Mouse (Mus musculus): Measurements from ENCODE around the gene Mab21l3. TPM values are rescaled to one million over a fixed set of nuclear protein-coding genes. Genes with fewer than 3 reads are reported as not detected.

The Mab21l3 gene
- total RNA-seq (2021), result 1 to 10 TPM; 1.0 to 1.1 TPM
- long read RNA-seq, experiment 1, result 0 reads
- long read RNA-seq, experiment 2, result 0 reads

DNA sequence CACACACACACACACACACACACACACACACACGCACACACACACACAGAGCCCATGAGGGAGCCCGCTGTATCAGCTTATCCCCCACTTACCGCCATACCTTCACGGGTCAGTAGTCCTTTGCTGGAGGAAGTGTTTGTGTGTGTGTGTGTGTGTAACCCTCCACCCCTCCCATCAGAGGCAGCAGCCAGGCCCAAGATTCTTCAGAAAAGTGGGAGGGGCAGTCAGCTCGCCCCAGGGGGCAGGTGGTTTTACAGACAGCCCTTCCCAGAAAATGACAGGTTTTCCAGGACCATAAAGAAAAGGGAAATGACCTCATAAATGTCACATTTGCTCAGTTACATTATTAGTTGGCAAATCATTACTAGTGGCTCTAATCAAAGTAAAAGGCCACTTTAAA, at the start of gene Mab21l3:
Gene Mab21l3 (minus strand): TSS at position 144 of the 400 bp plus-strand sequence.
- no peak for DNase-seq (ENCODE audit: low spot score in 2 of 2)

DNA sequence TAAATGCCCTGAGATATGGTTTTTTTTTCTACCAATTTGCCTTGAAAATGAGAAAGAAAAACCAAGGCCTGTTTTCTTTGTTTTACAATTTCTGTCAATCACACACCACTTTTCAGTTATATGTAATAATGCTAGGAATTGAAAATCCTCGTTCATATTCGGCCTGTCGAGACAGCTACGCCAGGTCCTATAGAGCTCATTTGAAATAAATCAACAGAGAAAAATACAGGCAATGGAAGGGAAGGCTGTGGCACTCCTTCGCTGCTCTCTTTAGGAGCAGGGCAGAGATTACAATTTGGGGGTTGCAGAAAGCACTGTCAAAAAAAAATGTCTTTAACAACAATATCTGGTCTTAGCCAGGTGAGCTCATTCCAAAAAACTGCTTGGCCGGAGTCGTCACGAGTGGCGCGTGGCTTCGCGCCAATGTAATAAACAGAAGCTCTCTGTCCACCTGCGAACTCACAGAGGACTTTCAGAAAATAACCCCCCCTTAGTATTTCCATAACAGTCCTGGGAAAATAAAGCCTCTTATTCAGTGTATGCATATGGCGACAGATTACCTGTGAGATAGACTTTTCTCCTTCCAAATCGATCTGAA, 48.7 kb upstream of the Mab21l3 start:
- no peak for DNase-seq (ENCODE audit: low spot score in 2 of 2)

DNA sequence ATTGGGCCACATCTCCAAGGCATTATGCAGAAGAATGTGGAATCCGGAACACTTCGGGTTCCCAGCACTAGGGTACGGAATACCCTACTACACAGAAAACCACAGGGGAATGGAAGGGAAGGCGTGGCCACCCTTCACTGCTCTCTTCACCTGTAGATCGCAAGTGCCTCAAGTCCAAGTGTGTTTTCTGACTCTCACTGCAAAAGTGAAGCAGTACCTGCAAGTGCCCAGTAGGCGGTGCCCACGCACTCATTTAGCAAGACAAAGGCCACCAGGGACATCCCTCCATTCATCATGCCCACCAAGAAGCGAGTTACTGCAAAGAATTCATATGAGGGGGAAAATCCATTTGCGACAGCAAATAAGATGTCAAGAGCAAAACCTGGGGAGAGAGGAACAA, 48.1 kb upstream of the Mab21l3 start:
- peak; percentile 18 to 58 for DNase-seq (ENCODE audit: low spot score in 2 of 2)

DNA sequence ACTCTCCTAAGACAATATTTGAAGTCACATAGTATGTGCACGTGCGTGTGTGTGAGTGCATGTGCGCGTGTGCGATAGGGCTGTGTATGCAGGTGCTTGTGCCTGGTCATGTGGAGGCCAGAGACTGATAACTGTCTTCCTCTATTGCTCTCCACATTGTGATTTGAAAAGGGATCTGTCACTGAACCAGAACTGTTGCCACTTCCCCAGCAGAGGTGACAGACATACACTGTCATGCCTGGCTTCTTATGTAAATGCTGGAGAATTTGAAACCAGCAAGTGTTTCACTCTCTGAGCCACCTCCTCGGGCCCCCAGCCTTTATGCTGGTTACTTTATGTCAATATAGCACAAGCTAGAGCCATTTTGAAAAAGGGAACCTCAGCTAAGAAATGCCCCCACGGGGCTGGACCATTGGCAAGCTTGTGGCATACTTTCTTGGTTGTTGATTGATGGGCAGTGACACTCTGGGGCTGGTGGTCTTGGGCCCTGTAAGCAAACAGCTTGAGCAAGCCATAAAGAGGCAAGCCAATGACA, 46.7 kb upstream of the Mab21l3 start:
- DNase-seq (ENCODE audit: low spot score in 2 of 2), result no peak

DNA sequence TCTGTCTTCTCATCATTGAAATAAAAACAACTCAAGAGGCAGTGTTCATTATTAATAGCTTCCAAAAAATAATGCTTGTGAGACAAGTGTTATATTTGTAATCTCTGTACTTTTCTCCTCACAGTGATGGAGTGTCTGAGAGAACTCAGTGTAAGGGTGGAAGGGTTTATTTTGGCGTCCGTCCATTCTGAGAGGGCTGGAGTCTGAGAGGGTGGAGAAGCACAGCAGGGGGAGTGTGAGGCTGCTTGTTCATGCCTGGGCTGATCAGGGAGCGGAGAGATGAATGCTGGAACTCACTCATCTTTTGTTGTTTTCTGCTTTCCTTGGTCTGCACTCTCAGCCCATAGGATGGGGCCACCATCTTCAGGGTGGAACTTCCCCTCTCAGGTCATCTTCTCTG, 36.8 kb upstream of the Mab21l3 start:
- DNase-seq (ENCODE audit: low spot score in 2 of 2), result no peak

DNA sequence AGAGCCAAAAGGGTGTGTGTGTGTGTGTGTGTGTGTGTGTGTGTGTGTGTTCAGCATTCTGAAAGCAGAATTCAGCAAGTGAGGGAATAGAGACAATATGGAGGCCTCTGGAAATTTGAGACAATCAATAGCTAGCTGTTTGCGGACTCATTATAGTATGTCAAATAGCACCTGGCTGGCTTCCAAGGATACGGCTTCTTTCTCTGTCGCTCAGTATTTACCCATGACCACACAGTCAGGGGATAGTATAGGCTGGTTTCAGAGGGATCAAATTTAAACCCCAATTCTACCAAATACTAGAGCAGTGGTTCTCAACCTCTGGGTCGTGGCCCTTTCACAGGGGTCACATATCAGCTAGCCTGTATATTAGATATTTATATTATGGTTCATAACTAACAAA, 36.3 kb upstream of the Mab21l3 start:
- DNase-seq (ENCODE audit: low spot score in 2 of 2), result no peak

DNA sequence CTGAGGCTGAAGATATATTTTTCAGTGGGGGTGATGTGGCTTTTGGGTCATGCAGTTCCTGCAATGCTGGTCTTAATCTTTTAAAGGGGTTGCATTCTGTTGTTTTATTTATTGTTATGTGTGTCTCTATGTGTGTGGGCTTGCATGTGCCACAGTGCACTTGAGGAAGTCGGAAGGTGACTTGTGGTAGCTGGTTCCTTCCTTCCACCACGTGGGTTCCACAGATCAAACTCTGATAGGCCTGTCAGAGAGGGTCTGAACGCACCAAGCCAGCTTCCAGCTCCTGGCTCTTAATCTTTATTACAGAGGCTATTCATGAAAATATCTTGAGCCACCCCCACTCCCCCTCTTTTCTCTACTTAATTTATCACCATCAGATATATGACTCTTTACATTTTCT, 35.1 kb upstream of the Mab21l3 start:
- DNase-seq (ENCODE audit: low spot score in 2 of 2), result no peak

DNA sequence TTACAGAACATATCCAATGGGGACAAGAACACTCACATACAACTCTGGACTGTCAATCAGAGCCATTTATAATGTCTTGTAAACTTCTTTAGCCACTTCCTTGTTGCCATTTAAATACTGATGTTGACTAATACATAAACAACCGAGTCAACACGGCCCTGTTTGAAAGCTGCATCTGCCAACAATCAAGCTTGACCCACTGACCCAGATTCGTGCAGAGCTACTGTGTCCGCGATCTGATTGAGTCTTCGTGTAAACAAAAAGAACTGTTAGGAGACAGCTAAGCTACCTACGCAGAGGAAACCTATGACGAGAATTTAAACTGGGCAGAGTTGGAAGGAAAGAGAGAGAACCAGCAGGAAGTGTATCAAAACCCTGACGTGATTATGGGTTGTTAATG, 33.0 kb upstream of the Mab21l3 start:
- no peak for DNase-seq (ENCODE audit: low spot score in 2 of 2)

DNA sequence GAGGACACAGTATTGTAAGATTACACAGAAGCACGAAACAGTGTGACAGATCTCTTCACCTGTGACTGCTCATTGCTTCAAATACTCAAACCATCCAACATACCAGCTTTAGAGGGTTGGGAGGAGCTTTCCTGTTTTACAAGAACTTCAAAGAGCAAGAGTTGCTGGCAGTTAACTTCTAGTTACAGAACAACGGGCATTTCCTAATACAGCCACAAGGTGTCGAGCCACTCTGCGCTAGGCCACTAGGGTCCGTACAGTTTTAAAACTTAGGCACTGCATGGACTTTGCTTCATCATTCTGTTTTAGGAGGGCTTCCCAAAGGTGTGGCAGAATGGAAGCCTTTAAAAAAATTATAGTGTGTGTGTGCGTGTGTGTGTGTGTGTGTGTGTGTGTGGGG, 32.1 kb upstream of the Mab21l3 start:
- DNase-seq (ENCODE audit: low spot score in 2 of 2), result no peak

DNA sequence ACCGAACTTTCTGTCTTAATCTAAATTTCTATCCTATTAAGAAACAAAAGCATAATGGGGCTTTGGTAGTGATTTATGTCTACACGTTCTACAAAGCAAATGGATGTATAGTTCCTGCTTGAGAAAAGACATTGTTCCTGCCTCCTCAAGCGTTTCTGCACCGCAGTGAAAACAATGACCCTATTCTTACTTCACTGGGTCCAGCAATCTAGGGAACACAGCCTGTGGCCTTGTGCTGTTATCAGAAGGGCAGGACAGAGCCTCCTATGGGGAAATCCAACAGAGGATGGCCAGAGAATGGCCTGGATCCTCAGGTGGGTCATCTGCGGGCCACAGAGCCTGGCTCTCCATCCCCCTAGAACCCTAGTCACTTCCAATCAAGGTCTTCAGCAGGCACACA, 29.4 kb upstream of the Mab21l3 start:
- no peak for DNase-seq (ENCODE audit: low spot score in 2 of 2)

DNA sequence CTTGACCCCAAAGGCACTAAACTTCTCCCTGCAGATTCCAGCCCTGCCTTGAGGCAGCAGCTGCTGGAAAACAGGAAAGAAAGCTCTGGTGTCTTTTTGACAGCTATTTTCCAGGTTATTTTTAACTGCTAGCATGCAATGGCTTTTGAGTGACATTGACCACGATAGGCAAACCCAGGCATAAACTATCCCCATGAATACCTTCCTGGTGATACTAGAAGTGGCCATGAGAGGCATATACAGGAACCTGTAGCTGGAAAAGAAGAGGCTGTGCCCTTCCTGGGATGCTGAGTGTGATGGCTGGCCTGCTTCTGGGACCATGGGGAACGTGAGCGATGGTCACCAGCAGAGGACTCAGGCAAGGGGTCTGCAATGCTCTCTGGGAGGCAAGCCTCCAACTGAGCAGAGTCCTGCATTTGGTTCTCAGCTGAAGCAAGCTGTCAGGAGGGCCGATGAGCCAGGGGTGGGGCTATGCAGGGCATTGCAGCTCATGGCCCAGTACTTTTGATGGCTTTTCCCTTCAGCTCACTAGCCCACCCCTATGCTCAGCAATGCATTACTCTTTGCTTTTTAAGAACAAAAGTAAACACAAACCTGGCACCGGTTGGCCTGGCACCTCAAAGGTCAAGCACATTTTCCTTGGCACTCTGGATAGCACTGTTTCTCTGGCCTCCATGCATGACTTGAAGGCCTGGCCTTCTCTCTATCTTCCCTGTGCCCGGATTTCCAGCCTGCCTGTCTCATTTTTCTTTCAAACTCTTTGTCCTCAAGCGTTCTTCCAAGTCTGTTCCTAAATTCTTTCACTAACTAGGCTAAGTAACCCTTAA, 27.9 kb upstream of the Mab21l3 start:
- DNase-seq (ENCODE audit: low spot score in 2 of 2), result no peak

DNA sequence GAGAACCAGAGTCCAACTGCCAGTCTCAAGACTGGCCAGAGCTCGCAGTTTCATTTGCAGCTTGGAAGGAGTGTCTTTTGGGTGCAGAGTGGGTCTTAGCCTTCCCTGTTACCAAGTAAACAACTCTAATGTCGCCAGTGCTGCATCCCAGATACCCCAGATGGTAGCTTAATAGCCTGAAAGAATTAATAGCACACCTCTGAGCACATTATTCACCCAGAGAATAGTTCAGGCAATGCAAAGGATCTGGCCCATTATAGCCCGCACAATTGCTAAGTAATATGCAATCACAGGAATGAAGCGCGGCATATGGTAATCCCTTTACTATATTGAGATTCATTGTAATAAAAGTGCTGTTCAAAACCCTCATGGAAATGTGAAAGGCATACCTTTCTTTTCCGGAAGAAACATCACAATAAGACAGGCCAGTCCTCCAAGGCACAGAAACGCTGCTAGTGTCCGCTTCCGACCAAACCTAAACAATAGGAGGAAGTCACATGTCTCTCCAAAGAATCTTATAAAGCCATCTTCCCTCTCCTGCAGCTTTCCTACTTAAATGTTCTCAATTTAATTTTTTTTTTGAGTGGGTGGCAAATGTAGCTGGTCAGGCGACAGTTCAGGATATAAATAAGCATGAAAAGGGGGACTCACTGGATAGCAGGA, 26.6 kb upstream of the Mab21l3 start:
- no peak for DNase-seq (ENCODE audit: low spot score in 2 of 2)

DNA sequence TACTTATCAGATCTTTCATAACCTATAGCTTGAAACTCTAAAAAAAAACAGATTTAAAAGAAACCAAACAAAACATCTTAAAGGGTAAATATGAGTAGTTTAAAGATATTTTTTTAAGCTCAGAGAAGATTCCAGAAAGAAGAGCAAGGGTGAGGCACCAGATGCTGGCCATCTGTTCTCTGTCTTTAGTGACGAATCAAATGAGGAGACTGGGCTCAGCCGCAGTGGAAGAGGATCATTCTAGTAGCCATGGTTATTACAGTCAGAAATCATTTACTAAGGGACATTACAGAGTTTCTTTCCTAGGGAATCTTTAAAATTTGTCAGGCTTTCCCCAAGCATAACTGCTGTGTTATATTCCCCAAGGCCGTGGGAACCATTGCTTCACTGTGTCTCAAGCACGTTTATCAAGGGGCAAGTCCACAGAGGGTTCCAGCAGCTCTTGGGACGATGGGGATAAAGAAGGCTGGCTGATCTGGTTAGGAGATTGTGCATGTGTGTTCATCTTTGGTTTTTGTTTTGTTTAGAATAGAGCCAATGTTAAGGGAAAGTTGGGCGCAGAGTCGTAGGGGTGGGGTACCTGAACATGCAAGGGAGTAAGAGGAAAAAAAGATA, 24.4 kb upstream of the Mab21l3 start:
- DNase-seq (ENCODE audit: low spot score in 2 of 2), result no peak

DNA sequence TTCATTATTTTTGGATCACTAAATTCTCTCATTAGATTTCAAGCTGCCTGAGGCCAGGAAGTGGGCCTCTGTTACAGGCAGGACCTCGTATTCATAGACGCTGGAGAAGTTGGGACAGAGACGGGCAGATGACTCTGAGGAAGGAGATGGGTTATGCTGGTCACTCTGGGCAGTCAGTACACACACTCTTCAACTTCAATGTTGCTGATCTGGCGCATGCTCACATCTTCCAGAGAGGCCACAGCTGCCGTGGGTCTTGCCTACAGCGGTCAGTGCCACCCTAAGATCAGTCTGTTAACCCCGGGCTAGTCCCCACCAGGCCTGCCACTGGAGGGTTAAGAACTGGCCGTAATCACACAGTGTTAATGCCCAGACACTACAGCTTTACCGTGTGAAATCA, 23.2 kb upstream of the Mab21l3 start:
- DNase-seq (ENCODE audit: low spot score in 2 of 2), result no peak

DNA sequence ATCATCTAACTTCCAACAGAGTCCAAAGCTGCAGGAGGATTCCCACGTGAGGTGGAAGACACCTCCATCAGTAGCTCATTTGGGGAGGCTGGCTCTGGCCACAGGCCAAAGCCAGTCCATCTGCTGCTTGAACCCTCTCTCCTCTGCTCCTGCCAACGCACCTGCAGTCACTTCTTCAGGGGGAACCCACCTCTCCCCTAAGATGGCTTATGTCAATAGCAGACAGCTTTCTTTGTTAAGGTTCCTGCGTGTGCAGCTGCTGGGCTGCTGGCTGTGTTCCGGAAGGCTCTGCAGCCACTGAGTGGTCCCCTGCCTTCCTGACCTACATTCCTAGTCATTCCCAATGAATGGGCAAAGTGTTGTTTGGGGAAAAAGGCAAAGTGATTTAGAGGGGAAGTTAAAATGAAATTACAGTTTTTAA, 18.3 kb upstream of the Mab21l3 start:
- DNase-seq (ENCODE audit: low spot score in 2 of 2), result no peak

DNA sequence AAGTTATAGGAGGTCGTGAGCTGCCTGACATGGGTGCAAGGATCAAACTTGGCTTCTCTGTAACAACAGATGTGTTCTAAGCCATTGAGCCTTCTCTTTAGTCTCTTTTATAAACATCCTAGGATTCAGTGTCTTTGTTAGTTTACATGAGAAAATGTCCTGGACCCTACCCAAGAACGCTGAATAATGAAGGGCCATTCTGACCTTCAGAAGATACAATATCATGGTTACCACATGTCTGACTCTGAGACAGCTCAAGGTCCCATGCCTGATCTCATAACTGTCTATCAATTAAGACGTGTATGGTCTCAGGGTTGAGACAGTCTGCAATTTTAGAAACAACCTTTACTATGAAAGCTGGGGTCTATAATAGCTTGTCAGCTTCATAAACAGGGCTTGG, 13.1 kb upstream of the Mab21l3 start:
- no peak for DNase-seq (ENCODE audit: low spot score in 2 of 2)

DNA sequence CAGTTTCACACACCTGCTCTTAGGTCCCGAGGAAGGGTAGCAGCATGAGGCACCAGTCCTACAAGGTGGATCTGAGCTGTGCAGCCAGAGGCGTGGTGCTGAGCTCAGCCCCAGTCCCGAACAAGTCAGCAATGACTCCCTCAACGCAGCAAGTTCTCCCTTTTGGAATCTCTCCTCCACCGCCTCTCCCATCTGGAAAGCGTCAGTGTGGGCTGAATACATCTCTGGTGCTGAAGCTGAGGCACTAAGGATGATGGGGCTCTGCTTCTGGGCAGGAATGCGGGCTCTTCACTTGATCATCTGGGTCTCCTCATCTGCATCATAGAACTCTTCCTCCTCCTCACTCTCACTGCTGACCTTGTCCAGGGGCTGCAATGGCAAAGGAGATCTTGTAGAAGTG, 11.4 kb upstream of the Mab21l3 start:
- no peak for DNase-seq (ENCODE audit: low spot score in 2 of 2)

DNA sequence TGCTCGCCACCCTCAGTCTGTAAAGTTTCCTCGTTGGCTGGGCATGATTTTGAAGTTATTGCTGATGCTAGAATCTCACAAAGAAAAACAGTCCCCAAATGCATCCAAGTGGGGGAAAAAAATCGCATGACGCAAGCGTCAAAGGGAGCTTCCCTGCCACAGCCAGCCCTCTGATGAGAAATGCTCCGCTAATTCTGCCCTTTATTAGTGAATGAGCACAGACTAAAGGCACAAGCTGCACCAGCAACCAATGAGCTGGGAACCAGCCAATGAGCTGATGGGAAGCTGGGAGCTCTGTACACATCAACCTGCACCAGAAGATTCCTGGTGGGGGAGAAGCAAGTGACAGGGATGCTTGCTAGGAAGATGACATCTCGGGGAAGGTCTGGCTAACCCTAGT, 11.0 kb upstream of the Mab21l3 start:
- no peak for DNase-seq (ENCODE audit: low spot score in 2 of 2)

DNA sequence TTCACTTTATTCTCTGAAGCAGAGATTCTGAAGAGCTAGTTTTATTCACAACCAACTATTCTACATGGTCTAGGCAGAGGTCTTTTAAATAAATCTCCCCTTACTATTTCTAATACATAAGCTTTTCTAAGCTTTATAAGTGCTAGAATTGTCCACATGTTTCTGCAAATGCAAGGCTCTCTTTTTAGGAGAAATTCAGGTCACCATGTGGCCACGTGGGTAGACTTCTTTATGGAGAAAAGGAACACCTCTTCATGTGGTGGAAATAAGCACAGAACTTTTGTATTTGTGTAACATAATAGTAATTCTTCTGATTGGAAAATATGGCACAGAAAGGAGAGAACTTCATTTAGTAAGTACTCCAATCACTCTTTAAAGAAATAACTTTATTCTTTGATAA, 5.3 kb upstream of the Mab21l3 start:
- no peak for DNase-seq (ENCODE audit: low spot score in 2 of 2)

DNA sequence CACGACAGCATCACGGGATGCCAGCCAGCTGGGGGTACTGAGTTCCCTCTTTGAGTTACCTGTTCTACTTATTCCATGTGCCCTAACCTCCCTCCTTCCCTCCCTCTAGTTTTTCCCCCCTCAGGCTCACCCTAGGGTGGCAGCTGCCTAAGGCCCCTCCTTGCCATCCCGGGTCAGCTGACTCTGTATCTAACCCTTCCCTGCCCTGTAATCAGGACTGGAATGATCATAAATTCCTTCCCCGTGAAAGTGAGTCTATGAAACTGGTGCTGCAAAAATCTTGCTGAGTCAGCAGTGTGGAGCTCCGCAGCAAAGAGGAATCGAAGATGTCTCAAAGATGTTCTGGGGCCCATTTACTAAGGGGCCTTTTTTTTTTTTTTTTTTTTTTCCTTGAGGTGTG, 2.6 kb upstream of the Mab21l3 start:
- no peak for DNase-seq (ENCODE audit: low spot score in 2 of 2)

DNA sequence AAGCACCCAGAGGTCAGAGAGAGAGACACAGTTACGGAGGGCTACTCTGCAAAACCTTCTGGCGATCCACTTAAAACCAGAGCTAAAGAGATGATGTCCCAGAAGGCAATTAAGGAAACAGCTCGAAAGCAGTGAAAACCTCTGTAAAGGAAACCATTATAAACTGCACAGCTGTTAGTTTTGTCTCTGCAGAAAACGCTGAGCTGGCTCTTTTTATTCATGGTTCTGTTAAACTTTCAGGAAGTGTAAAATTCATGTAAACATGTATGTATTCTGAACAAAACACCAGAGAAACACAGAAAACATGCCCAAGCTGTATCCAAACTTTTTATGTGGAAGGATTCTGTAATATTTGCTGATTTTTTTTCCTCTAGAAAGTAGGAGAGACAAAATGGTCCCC, 2.7 kb downstream of the Mab21l3 start:
- no peak for DNase-seq (ENCODE audit: low spot score in 2 of 2)

All from adrenal gland, postnatal 4 days (tissue).